Mouse (Mus musculus) common myeloid progenitor, adult 5-6 weeks (primary cell): ENCODE results near the gene Podxl. TPM values are rescaled to one million over a fixed set of nuclear protein-coding genes. Genes with fewer than 3 reads are reported as not detected.
"Not testable (repeated sequence)": the region's sequence is repeated elsewhere in the genome, so short reads cannot be mapped to it uniquely, and the experiment has no call there.

Source experiments
- ATAC-seq: replicated peaks from 2 replicates; pipeline ENCODE4 v1.8.0; 2016; ENCODE audit warnings: low read depth, mild to moderate bottlenecking, moderate TSS enrichment, inconsistent platforms; ENCODE audit not compliant: poor library complexity, severe bottlenecking
- total RNA-seq: library from RNA; stranded (forward); fragments of 200-1000, 187-1606 nt; gene quantifications from 2 replicates; pipeline ENCODE4 v1.2.3, GENCODE M21; 2017

The Podxl gene
- total RNA-seq, 1 experiment from 2014 or later, result 0.55 TPM

GRCm38 (mm10) chr6:31571459-31571858, 7.7 kb upstream of the Podxl start:
- ATAC-seq, result no peak

GRCm38 (mm10) chr6:31568070-31568595, 4.4 kb upstream of the Podxl start:
- ATAC-seq, result no peak

- ATAC-seq, result no peak
Measured at GRCm38 (mm10) chr6:31567200-31567599, 3.4 kb upstream of the Podxl start.

GRCm38 (mm10) chr6:31564901-31565391, 1.2 kb upstream of the Podxl start:
- no peak for ATAC-seq

GRCm38 (mm10) chr6:31564182-31564531, 376 bp upstream of the Podxl start:
- peak; percentile 29 for ATAC-seq

- ATAC-seq, result no peak
Measured at GRCm38 (mm10) chr6:31562371-31563080, 1.3 kb downstream of the Podxl start.

GRCm38 (mm10) chr6:31561948-31562347, 1.8 kb downstream of the Podxl start:
- not testable (repeated sequence) for ATAC-seq

GRCm38 (mm10) chr6:31560138-31560959, 3.4 kb downstream of the Podxl start:
- no peak for ATAC-seq

- ATAC-seq, result no peak
Measured at GRCm38 (mm10) chr6:31556460-31557100, 7.2 kb downstream of the Podxl start.

- ATAC-seq, result no peak
Measured at GRCm38 (mm10) chr6:31550876-31551532, 12.8 kb downstream of the Podxl start.

- no peak for ATAC-seq
Measured at GRCm38 (mm10) chr6:31549361-31550051, 14.3 kb downstream of the Podxl start.

- no peak for ATAC-seq
Measured at GRCm38 (mm10) chr6:31544318-31544717, 19.5 kb downstream of the Podxl start.

- ATAC-seq, result no peak
Measured at GRCm38 (mm10) chr6:31540018-31540417, 23.8 kb downstream of the Podxl start.

- ATAC-seq, result no peak
Measured at GRCm38 (mm10) chr6:31538112-31538511, 25.7 kb downstream of the Podxl start.

- peak; percentile 52; the same call in 1 of the 2 replicates for ATAC-seq
Measured at GRCm38 (mm10) chr6:31537193-31537592, 26.6 kb downstream of the Podxl start.

- ATAC-seq, result no peak
Measured at GRCm38 (mm10) chr6:31534705-31535104, 29.1 kb downstream of the Podxl start.

- no peak for ATAC-seq
Measured at GRCm38 (mm10) chr6:31531880-31532279, 31.9 kb downstream of the Podxl start.

GRCm38 (mm10) chr6:31528339-31528738, 35.4 kb downstream of the Podxl start:
- no peak for ATAC-seq

- ATAC-seq, result peak; percentile 72
Measured at GRCm38 (mm10) chr6:31527897-31528296, 35.9 kb downstream of the Podxl start.
